ENCODE assay signal across 8 mouse cellular contexts in genomic region chr15:100600696-100601272, GRCm38 (mm10). TPM values are rescaled to one million over a fixed set of nuclear protein-coding genes. Genes with fewer than 3 reads are reported as not detected.
DNase-seq lines count a peak whose midpoint lies in the region; ATAC-seq lines count a peak whose summit lies in the region.

No protein-coding gene starts in this region.

- H3K9ac ChIP-seq in heart, embryonic 15.5 days: peak overlapping the region; percentile 95; the same call in 1 of the 2 replicates
- H3K9ac ChIP-seq in embryonic facial prominence, embryonic 13.5 days: peak overlapping the region; percentile 87; the same call in 1 of the 2 replicates
- peak overlapping the region; percentile 89; the same call in 1 of the 2 replicates for H3K9ac ChIP-seq in intestine, embryonic 16.5 days (ENCODE audit: low read depth, low read length)
- H3K9ac ChIP-seq in midbrain, embryonic 15.5 days: no peak overlapping the region

- no peaks in the 10 kb centered on the region for H3K9me3 ChIP-seq in heart, embryonic 15.5 days (replicated peaks)
- H3K9me3 ChIP-seq in embryonic facial prominence, embryonic 13.5 days: no peaks in the 10 kb centered on the region
- no peaks in the 10 kb centered on the region for H3K9me3 ChIP-seq in intestine, embryonic 16.5 days (ENCODE audit: control insufficient read depth, low read length)
- no peaks in the 10 kb centered on the region for H3K9me3 ChIP-seq in midbrain, embryonic 15.5 days

- ATAC-seq in heart, embryonic 15.5 days (replicated peaks; ENCODE audit: insufficient number of reproducible peaks, insufficient read depth, low FRiP score, low read depth): no peak
- no peak for ATAC-seq in embryonic facial prominence, embryonic 13.5 days (ENCODE audit: insufficient number of reproducible peaks, insufficient read depth, low FRiP score, low TSS enrichment, low read depth)
- no peak for ATAC-seq in intestine, embryonic 16.5 days
- ATAC-seq in midbrain, embryonic 15.5 days (replicated peaks): no peak

- peak overlapping the region; percentile 99 for H3K4me2 ChIP-seq in heart, embryonic 15.5 days
- H3K4me2 ChIP-seq in embryonic facial prominence, embryonic 13.5 days: peak overlapping the region; percentile 93
- peak overlapping the region; percentile 99 for H3K4me2 ChIP-seq in intestine, embryonic 16.5 days (ENCODE audit: low read depth, low read length)
- peak overlapping the region; percentile 76 for H3K4me2 ChIP-seq in midbrain, embryonic 15.5 days

- no peak overlapping the region for H3K27ac ChIP-seq in heart, embryonic 15.5 days
- no peak overlapping the region for H3K27ac ChIP-seq in embryonic facial prominence, embryonic 13.5 days
- no peak overlapping the region for H3K27ac ChIP-seq in intestine, embryonic 16.5 days (ENCODE audit: low read length)
- H3K27ac ChIP-seq in midbrain, embryonic 15.5 days: no peak overlapping the region

- no peak for DNase-seq in heart, postnatal 4 days
- no peak for DNase-seq in embryo, embryonic 11 days
- DNase-seq in layer of hippocampus, adult 18-20 months (ENCODE audit: low spot score in 2 of 2): no peak
- DNase-seq in adrenal gland, postnatal 36 days: no peak

- H3K4me1 ChIP-seq in heart, embryonic 15.5 days (replicated peaks): peaks cover 18% of the 10 kb centered on the region
- H3K4me1 ChIP-seq in embryonic facial prominence, embryonic 13.5 days: peaks cover 23% of the 10 kb centered on the region
- H3K4me1 ChIP-seq in intestine, embryonic 16.5 days (ENCODE audit: control insufficient read depth, insufficient read depth, low read length): peaks cover 14% of the 10 kb centered on the region; the same call in 1 of the 2 replicates
- H3K4me1 ChIP-seq in midbrain, embryonic 15.5 days: peaks cover 29% of the 10 kb centered on the region

- 26% methylated on average over 21 of the region's 21 CpGs for WGBS in heart, embryonic 15.5 days
- 9% methylated on average over 21 of the region's 21 CpGs for WGBS in embryonic facial prominence, embryonic 13.5 days
- WGBS in intestine, embryonic 16.5 days: 27% methylated on average over 21 of the region's 21 CpGs
- 21% methylated on average over 21 of the region's 21 CpGs for WGBS in midbrain, embryonic 15.5 days

- no peaks in the 10 kb centered on the region for H3K36me3 ChIP-seq in heart, embryonic 15.5 days
- no peaks in the 10 kb centered on the region for H3K36me3 ChIP-seq in embryonic facial prominence, embryonic 13.5 days
- no peaks in the 10 kb centered on the region for H3K36me3 ChIP-seq in intestine, embryonic 16.5 days (ENCODE audit: control insufficient read depth, insufficient read depth, low read length)
- H3K36me3 ChIP-seq in midbrain, embryonic 15.5 days (replicated peaks): no peaks in the 10 kb centered on the region

- peaks cover 25% of the 10 kb centered on the region for H3K27me3 ChIP-seq in heart, embryonic 15.5 days
- peaks cover 45% of the 10 kb centered on the region for H3K27me3 ChIP-seq in embryonic facial prominence, embryonic 13.5 days
- peaks cover 4% of the 10 kb centered on the region; the same call in 1 of the 2 replicates for H3K27me3 ChIP-seq in intestine, embryonic 16.5 days (replicated peaks; ENCODE audit: control insufficient read depth, insufficient read depth, low read length)
- peaks cover 3% of the 10 kb centered on the region for H3K27me3 ChIP-seq in midbrain, embryonic 15.5 days (replicated peaks)

- peak overlapping the region; percentile 93 for H3K4me3 ChIP-seq in heart, embryonic 15.5 days
- H3K4me3 ChIP-seq in embryonic facial prominence, embryonic 13.5 days: peak overlapping the region; percentile 77
- peak overlapping the region; percentile 90 for H3K4me3 ChIP-seq in intestine, embryonic 16.5 days (ENCODE audit: low read length)
- peak overlapping the region; percentile 86; the same call in 1 of the 2 replicates for H3K4me3 ChIP-seq in midbrain, embryonic 15.5 days

RNA-seq across cellular contexts. Expression of gene Pou6f1, which starts 1.0 kb away (rescaled TPM):
- polyA plus RNA-seq in heart, embryonic 15.5 days (2015; fragmentation: Nextera tagmentation; extraction: Ambion mirVana): 4.3 and 5.1 TPM in 2 replicates
- total RNA-seq in heart, postnatal 4 days (2021): 10 to 100 TPM; 26.3 to 29.3 TPM
- 14.4 and 18.2 TPM in 2 replicates for polyA plus RNA-seq in embryonic facial prominence, embryonic 13.5 days (2015; fragmentation: Nextera tagmentation; extraction: Ambion mirVana)
- polyA plus RNA-seq in intestine, embryonic 16.5 days (2015; fragmentation: Nextera tagmentation; extraction: Ambion mirVana): 3.1 and 3.2 TPM in 2 replicates
- 43.0 and 43.4 TPM in 2 replicates for polyA plus RNA-seq in midbrain, embryonic 15.5 days (2015; fragmentation: Nextera tagmentation; extraction: Ambion mirVana)
- 100 to 1,000 TPM in 1 of 2 experiments, 10 to 100 TPM in 1; 98.2 to 104 TPM for total RNA-seq in layer of hippocampus, adult 18-20 months (2021)
- 10 to 100 TPM; 12.4 to 15.8 TPM for total RNA-seq in adrenal gland, postnatal 36 days (2021)

RNA-seq across cellular contexts. Expression of gene Dazap2, which starts 14.4 kb away (rescaled TPM):
- polyA plus RNA-seq in heart, embryonic 15.5 days (2015; fragmentation: Nextera tagmentation; extraction: Ambion mirVana): 201 and 225 TPM in 2 replicates
- total RNA-seq in heart, postnatal 4 days (2021): 100 to 1,000 TPM; 147 to 155 TPM
- polyA plus RNA-seq in embryonic facial prominence, embryonic 13.5 days (2015; fragmentation: Nextera tagmentation; extraction: Ambion mirVana): 155 and 159 TPM in 2 replicates
- polyA plus RNA-seq in intestine, embryonic 16.5 days (2015; fragmentation: Nextera tagmentation; extraction: Ambion mirVana): 301 and 320 TPM in 2 replicates
- polyA plus RNA-seq in midbrain, embryonic 15.5 days (2015; fragmentation: Nextera tagmentation; extraction: Ambion mirVana): 127 and 130 TPM in 2 replicates
- 100 to 1,000 TPM; 116 to 119 TPM for total RNA-seq in layer of hippocampus, adult 18-20 months (2021)
- 100 to 1,000 TPM; 188 to 248 TPM for total RNA-seq in adrenal gland, postnatal 36 days (2021)

RNA-seq across cellular contexts. Expression of gene Smagp, which starts 36.0 kb away (rescaled TPM):
- polyA plus RNA-seq in heart, embryonic 15.5 days (2015; fragmentation: Nextera tagmentation; extraction: Ambion mirVana): 14.6 and 15.3 TPM in 2 replicates
- total RNA-seq in heart, postnatal 4 days (2021): 10 to 100 TPM; 21.6 to 22.6 TPM
- polyA plus RNA-seq in embryonic facial prominence, embryonic 13.5 days (2015; fragmentation: Nextera tagmentation; extraction: Ambion mirVana): 9.2 and 10.1 TPM in 2 replicates
- 47.9 and 51.3 TPM in 2 replicates for polyA plus RNA-seq in intestine, embryonic 16.5 days (2015; fragmentation: Nextera tagmentation; extraction: Ambion mirVana)
- 4.0 and 4.9 TPM in 2 replicates for polyA plus RNA-seq in midbrain, embryonic 15.5 days (2015; fragmentation: Nextera tagmentation; extraction: Ambion mirVana)
- 1 to 10 TPM; 1.4 to 1.9 TPM for total RNA-seq in layer of hippocampus, adult 18-20 months (2021)
- 10 to 100 TPM; 37.5 to 49.6 TPM for total RNA-seq in adrenal gland, postnatal 36 days (2021)

RNA-seq across cellular contexts. Expression of gene Tfcp2, which starts 49.0 kb away (rescaled TPM):
- polyA plus RNA-seq in heart, embryonic 15.5 days (2015; fragmentation: Nextera tagmentation; extraction: Ambion mirVana): 15.8 and 20.1 TPM in 2 replicates
- 10 to 100 TPM; 14.4 to 14.6 TPM for total RNA-seq in heart, postnatal 4 days (2021)
- 26.4 and 32.5 TPM in 2 replicates for polyA plus RNA-seq in embryonic facial prominence, embryonic 13.5 days (2015; fragmentation: Nextera tagmentation; extraction: Ambion mirVana)
- polyA plus RNA-seq in intestine, embryonic 16.5 days (2015; fragmentation: Nextera tagmentation; extraction: Ambion mirVana): 13.5 and 13.8 TPM in 2 replicates
- 40.2 and 42.8 TPM in 2 replicates for polyA plus RNA-seq in midbrain, embryonic 15.5 days (2015; fragmentation: Nextera tagmentation; extraction: Ambion mirVana)
- total RNA-seq in layer of hippocampus, adult 18-20 months (2021): 10 to 100 TPM; 29.9 to 32.9 TPM
- total RNA-seq in adrenal gland, postnatal 36 days (2021): 10 to 100 TPM; 17.6 to 20.0 TPM
